Mouse (Mus musculus) liver, adult 2 months (tissue): ENCODE measurements around the gene Pim1.
"Not testable (repeated sequence)": the region's sequence is repeated elsewhere in the genome, so short reads cannot be mapped to it uniquely, and the experiment has no call there.

Experiments used
- CTCF ChIP-seq: fragments of 200-500 bp; IDR thresholded peaks from 2 replicates; pipeline ENCODE4 v1.5.1; 2011; ENCODE audit warnings: low read depth, low read length, control low read depth
- POLR2A ChIP-seq: fragments of 200-500 bp; IDR thresholded peaks from 2 replicates; pipeline ENCODE4 v1.6.1; 2011; ENCODE audit warnings: low read length, control low read depth; ENCODE audit not compliant: insufficient read depth; ENCODE audit errors: extremely low read depth

DNA sequence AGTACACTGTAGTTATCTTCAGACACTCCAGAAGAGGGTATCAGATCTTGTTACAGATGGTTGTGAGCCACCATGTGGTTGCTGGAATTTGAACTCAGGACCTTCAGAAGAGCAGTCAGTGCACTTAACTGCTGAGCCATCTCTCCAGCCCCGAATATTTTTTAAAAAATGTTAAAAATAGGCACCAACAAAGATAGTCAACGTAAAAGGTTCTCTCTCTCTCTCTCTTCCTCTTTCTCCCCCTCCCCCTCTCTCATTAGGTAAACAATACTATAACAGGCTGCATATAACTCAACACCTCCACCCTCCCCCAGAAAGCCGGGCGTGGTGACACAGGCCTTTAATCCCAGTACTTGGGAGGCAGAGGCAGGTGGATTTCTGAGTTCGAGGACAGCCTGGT lies 28.1 kb downstream of the Pim1 start:
- not testable (repeated sequence) for TF ChIP-seq POLR2A, CTCF
